Mouse (Mus musculus) heart, embryonic 14.5 days (tissue): ENCODE measurements around the gene Pigf. TPM values are rescaled to one million over a fixed set of nuclear protein-coding genes. Genes with fewer than 3 reads are reported as not detected.
A peak's percentile ranks its signal among the peaks of the same experiment; 100 is the strongest.

Source experiments
- ATAC-seq: fragments of 200-750 bp; cut with Nextera tagmentation; 2 replicates; pipeline ENCODE4 v1.8.0; 2017; ENCODE audit warnings: low read depth, moderate TSS enrichment; ENCODE audit not compliant: insufficient number of reproducible peaks, insufficient read depth, low FRiP score
- H3K27ac ChIP-seq, 2 experiments: fragments of 200-500 bp in 1 of 2; fragments of 300-500 bp in 1 of 2; sonication (generic) in 1 of 2; replicated peaks in 1 of 2; 2 replicates each; pipeline ENCODE4 v1.5.1; 2012 to 2014; ENCODE audit warnings: low read depth in 2 of 2, low read length in 2 of 2, control low read depth in 1 of 2, mild to moderate bottlenecking in 1 of 2, mixed read lengths in 1 of 2; ENCODE audit not compliant: control insufficient read depth in 1 of 2, insufficient read depth in 1 of 2
- H3K27me3 ChIP-seq: fragments of 300-500 bp; sonication (generic); 2 replicates; pipeline ENCODE4 v1.6.1; 2014; ENCODE audit warnings: mild to moderate bottlenecking, low read length, control low read depth; ENCODE audit not compliant: control insufficient read depth, insufficient read depth
- H3K36me3 ChIP-seq: fragments of 300-500 bp; sonication (generic); 2 replicates; pipeline ENCODE4 v1.6.1; 2014; ENCODE audit warnings: mild to moderate bottlenecking, control low read depth, low read length, mixed read lengths; ENCODE audit not compliant: control insufficient read depth, insufficient read depth
- H3K4me1 ChIP-seq, 2 experiments: fragments of 200-500 bp in 1 of 2; fragments of 300-500 bp in 1 of 2; sonication (generic) in 1 of 2; 2 replicates each; pipeline ENCODE4 v1.6.1; 2012 to 2014; ENCODE audit warnings: low read length in 2 of 2, control low read depth in 1 of 2, mixed read lengths in 1 of 2; ENCODE audit not compliant: control insufficient read depth in 2 of 2, insufficient read depth in 2 of 2
- H3K4me2 ChIP-seq: fragments of 300-500 bp; sonication (generic); 2 replicates; pipeline ENCODE4 v1.6.1; 2014; ENCODE audit warnings: mild to moderate bottlenecking, low read length
- H3K4me3 ChIP-seq, 2 experiments: fragments of 200-500 bp in 1 of 2; fragments of 300-500 bp in 1 of 2; sonication (generic) in 1 of 2; 2 replicates each; pipeline ENCODE4 v1.5.1; 2012 to 2014; ENCODE audit warnings: low read length in 2 of 2, mild to moderate bottlenecking in 2 of 2, control low read depth in 1 of 2, low read depth in 1 of 2, moderate library complexity in 1 of 2; ENCODE audit not compliant: control insufficient read depth in 1 of 2, insufficient read depth in 1 of 2
- H3K9ac ChIP-seq: fragments of 300-500 bp; sonication (generic); 2 replicates; pipeline ENCODE4 v1.6.1; 2014; ENCODE audit warnings: mild to moderate bottlenecking, low read length
- H3K9me3 ChIP-seq: fragments of 300-500 bp; sonication (generic); 2 replicates; pipeline ENCODE4 v1.6.1; 2016; ENCODE audit warnings: low read length, control low read depth; ENCODE audit not compliant: control insufficient read depth
- WGBS: fragments of 180-500 bp; shearing (Covaris S2); extraction: QIAGEN DNeasy Blood & Tissue Kit; methylation state at CpG from one replicate; pipeline ENCODE4 v1.1.7; 2014; 5-methylcytosine and 5-hydroxymethylcytosine counted together
- polyA plus RNA-seq: library from polyadenylated mRNA; unstranded; fragments of >200 nt; fragmentation: Nextera tagmentation; extraction: Ambion mirVana; gene quantifications from 2 replicates; pipeline ENCODE4 v1.2.1, GENCODE M21; 2014

The Pigf gene
- polyA plus RNA-seq, 1 experiment from 2014 or later: 12.5 TPM

GRCm38 (mm10) chr17:86988601-86989184 is 36.5 kb downstream of the Pigf start:
- H3K4me3 ChIP-seq: no peak overlapping the region
- H3K27ac ChIP-seq: no peak overlapping the region
- no peak overlapping the region for H3K4me2 ChIP-seq
- H3K4me1 ChIP-seq: peaks cover 17 to 60% of the 10 kb centered on the region in 2 experiments
- H3K27me3 ChIP-seq: no peaks in the 10 kb centered on the region
- WGBS: 41% methylated on average over 6 of the region's 6 CpGs
- no peak overlapping the region for H3K9ac ChIP-seq
- H3K9me3 ChIP-seq: no peaks in the 10 kb centered on the region
- H3K36me3 ChIP-seq: peaks cover 14% of the 10 kb centered on the region
- no peak for ATAC-seq

- peaks cover 19% of the 10 kb centered on the region for H3K36me3 ChIP-seq
- H3K4me3 ChIP-seq: no peak overlapping the region
- H3K4me2 ChIP-seq: no peak overlapping the region
- H3K4me1 ChIP-seq: peaks cover 17 to 60% of the 10 kb centered on the region in 2 experiments
- H3K27me3 ChIP-seq: no peaks in the 10 kb centered on the region
- no peak overlapping the region for H3K9ac ChIP-seq
- no peaks in the 10 kb centered on the region for H3K9me3 ChIP-seq
- WGBS: 82% methylated on average over 5 of the region's 5 CpGs
- no peak overlapping the region for H3K27ac ChIP-seq
- ATAC-seq: no peak
Measured at GRCm38 (mm10) chr17:86988161-86988560, 37.0 kb downstream of the Pigf start.

GRCm38 (mm10) chr17:86986449-86987138 is 38.6 kb downstream of the Pigf start:
- peaks cover 30% of the 10 kb centered on the region for H3K36me3 ChIP-seq
- H3K4me2 ChIP-seq: peak overlapping the region; percentile 46
- H3K9ac ChIP-seq: no peak overlapping the region
- no peak for ATAC-seq
- H3K4me1 ChIP-seq: peaks cover 17 to 68% of the 10 kb centered on the region in 2 experiments
- no peaks in the 10 kb centered on the region for H3K27me3 ChIP-seq
- 52% methylated on average over 17 of the region's 17 CpGs for WGBS
- H3K27ac ChIP-seq: peak overlapping the region in 1 of 2 experiments; percentile 55; a peak in 2 of 4 replicates
- no peak overlapping the region for H3K4me3 ChIP-seq
- H3K9me3 ChIP-seq: no peaks in the 10 kb centered on the region

- no peak; the same call in 1 of the 2 replicates for ATAC-seq
- Histone ChIP-seq H3K9ac (no peak overlapping the region), H3K36me3 (peaks cover 59% of the 10 kb centered on the region), H3K27me3 (no peaks in the 10 kb centered on the region), H3K9me3 (no peaks in the 10 kb centered on the region), H3K4me2 (no peak overlapping the region), H3K27ac (no peak overlapping the region), H3K4me3 (no peak overlapping the region), H3K4me1 (peaks cover 7 to 31% of the 10 kb centered on the region in 2 experiments)
- WGBS: 48% methylated on average over 9 of the region's 9 CpGs
Measured at GRCm38 (mm10) chr17:86982497-86982896, 42.7 kb downstream of the Pigf start.

- Histone ChIP-seq H3K4me1 (peaks cover 7 to 23% of the 10 kb centered on the region in 2 experiments), H3K4me2 (no peak overlapping the region), H3K9ac (no peak overlapping the region), H3K9me3 (no peaks in the 10 kb centered on the region), H3K4me3 (no peak overlapping the region), H3K27me3 (no peaks in the 10 kb centered on the region), H3K27ac (no peak overlapping the region), H3K36me3 (peaks cover 63% of the 10 kb centered on the region)
- ATAC-seq: no peak
- WGBS: 94% methylated on average over 2 of the region's 2 CpGs
Measured at GRCm38 (mm10) chr17:86981701-86982100, 43.5 kb downstream of the Pigf start.

- WGBS: 100% methylated on average over 1 of the region's 1 CpGs
- no peak overlapping the region for H3K4me2 ChIP-seq
- no peak overlapping the region for H3K27ac ChIP-seq
- peaks cover 5 to 18% of the 10 kb centered on the region in 2 experiments for H3K4me1 ChIP-seq
- H3K27me3 ChIP-seq: no peaks in the 10 kb centered on the region
- peaks cover 65% of the 10 kb centered on the region for H3K36me3 ChIP-seq
- no peaks in the 10 kb centered on the region for H3K9me3 ChIP-seq
- ATAC-seq: no peak
- no peak overlapping the region for H3K4me3 ChIP-seq
- no peak overlapping the region for H3K9ac ChIP-seq
Measured at GRCm38 (mm10) chr17:86981205-86981604, 44.0 kb downstream of the Pigf start.

GRCm38 (mm10) chr17:86978496-86978895 is 46.7 kb downstream of the Pigf start:
- ATAC-seq: no peak
- Histone ChIP-seq H3K9me3 (no peaks in the 10 kb centered on the region), H3K4me1 (peaks cover 0 to 8% of the 10 kb centered on the region in 2 experiments; a peak in 1 of 4 replicates), H3K27ac (no peak overlapping the region), H3K4me3 (no peak overlapping the region), H3K36me3 (peaks cover 76% of the 10 kb centered on the region), H3K4me2 (no peak overlapping the region), H3K27me3 (no peaks in the 10 kb centered on the region), H3K9ac (no peak overlapping the region)
- WGBS: 83% methylated on average over 6 of the region's 6 CpGs
